Mouse (Mus musculus): Measurements from ENCODE around the gene Nup210. TPM values are rescaled to one million over a fixed set of nuclear protein-coding genes. Genes with fewer than 3 reads are reported as not detected.

Nup210 gene
- total and polyA plus RNA-seq, 3 experiments, result 46.3 to 394 (median 71.5) TPM

DNA sequence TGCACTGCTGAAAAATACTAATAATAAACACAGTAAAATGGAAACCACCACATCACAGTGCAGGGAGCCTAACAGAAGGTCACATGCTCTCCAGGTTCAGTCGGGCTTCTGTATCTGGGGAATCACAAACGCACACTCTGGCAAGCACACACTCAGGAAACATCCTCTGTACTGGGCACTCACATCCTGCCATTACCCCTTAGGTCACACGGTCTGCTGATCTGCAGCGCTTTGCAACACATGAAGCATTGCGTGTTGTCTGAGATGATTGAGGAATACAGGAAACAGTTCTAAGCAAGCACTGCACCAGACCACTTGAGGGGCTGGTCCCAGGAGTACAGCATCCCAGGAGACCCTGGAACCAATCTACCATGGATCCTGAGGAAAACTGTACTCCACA is 16.0 kb downstream of the Nup210 start:
- Histone ChIP-seq H3K9ac (ENCODE audit: control insufficient read depth, low read depth, low read length, poor library complexity, severe bottlenecking) (no peak overlapping the region), H3K4me1 (ENCODE audit: control insufficient read depth in 1 of 2, insufficient read depth in 2 of 2, low read length in 2 of 2) (peaks cover 15 to 22% of the 10 kb centered on the region in 2 experiments), H3K27ac (ENCODE audit: control insufficient read depth, low read depth, low read length) (no peak overlapping the region), H3K79me2 (ENCODE audit: control insufficient read depth, insufficient read depth, low read length, poor library complexity) (peaks cover 2% of the 10 kb centered on the region), H3K27me3 (ENCODE audit: control insufficient read depth in 1 of 2, insufficient read depth in 2 of 2, low read length in 2 of 2) (no peaks in the 10 kb centered on the region), H3K9me3 (replicated peaks; ENCODE audit: insufficient read depth, low read length) (no peaks in the 10 kb centered on the region), H3K36me3 (ENCODE audit: control insufficient read depth in 1 of 2, insufficient read depth in 2 of 2, low read length in 2 of 2) (peaks cover 21 to 26% of the 10 kb centered on the region in 2 experiments), H3K4me3 (ENCODE audit: control insufficient read depth in 1 of 2, insufficient read depth in 1 of 2, low read depth in 2 of 2, low read length in 2 of 2) (no peak overlapping the region)
- TF ChIP-seq USF2 (IDR thresholded peaks at IDR 0.05; ENCODE audit: borderline replicate concordance in 1 of 2, insufficient read depth in 1 of 2, low read depth in 1 of 2, low read length in 2 of 2), result no peak
- TF ChIP-seq NELFE (IDR thresholded peaks at IDR 0.05; ENCODE audit: low read depth, low read length), result no peak
- TF ChIP-seq E2F4 (IDR thresholded peaks at IDR 0.05; ENCODE audit: borderline replicate concordance, low read depth, low read length), result no peak
- no peak for TF ChIP-seq ZC3H11A (IDR thresholded peaks at IDR 0.05; ENCODE audit: low read depth, low read length)
- no peak for TF ChIP-seq MYB (IDR thresholded peaks at IDR 0.05; ENCODE audit: low read depth, low read length)
- no peak for TF ChIP-seq MAFK (IDR thresholded peaks at IDR 0.05; ENCODE audit: borderline replicate concordance, low read depth, low read length)
- no peak for DNase-seq (ENCODE audit: low read depth, low spot score)

DNA sequence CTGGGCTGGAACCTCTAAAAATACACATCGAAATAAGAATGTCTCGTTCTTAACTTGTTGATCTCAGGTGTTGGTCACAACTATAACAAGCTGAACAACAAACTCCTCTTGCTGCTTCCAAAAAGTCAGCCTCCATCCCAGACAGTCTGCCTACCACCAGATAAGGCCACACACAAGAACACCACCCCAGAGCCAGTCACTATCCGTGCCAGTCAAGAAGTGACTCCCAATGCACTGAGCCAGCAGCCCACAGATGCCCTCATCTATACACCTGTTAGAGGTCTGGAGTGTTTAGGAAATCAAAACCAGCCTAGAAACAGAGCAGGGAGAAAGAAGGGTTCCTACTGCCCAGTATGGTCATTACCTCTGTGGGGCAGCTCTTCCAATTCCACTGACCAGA is 18.8 kb downstream of the Nup210 start:
- Histone ChIP-seq H3K4me3 (ENCODE audit: control insufficient read depth in 1 of 2, insufficient read depth in 1 of 2, low read depth in 2 of 2, low read length in 2 of 2) (no peak overlapping the region), H3K79me2 (ENCODE audit: control insufficient read depth, insufficient read depth, low read length, poor library complexity) (no peaks in the 10 kb centered on the region; the same call in 1 of the 2 replicates), H3K9ac (ENCODE audit: control insufficient read depth, low read depth, low read length, poor library complexity, severe bottlenecking) (no peak overlapping the region), H3K27me3 (ENCODE audit: control insufficient read depth in 1 of 2, insufficient read depth in 2 of 2, low read length in 2 of 2) (no peaks in the 10 kb centered on the region), H3K36me3 (ENCODE audit: control insufficient read depth in 1 of 2, insufficient read depth in 2 of 2, low read length in 2 of 2) (peaks cover 4 to 42% of the 10 kb centered on the region in 2 experiments), H3K27ac (ENCODE audit: control insufficient read depth, low read depth, low read length) (no peak overlapping the region), H3K4me1 (ENCODE audit: control insufficient read depth in 1 of 2, insufficient read depth in 2 of 2, low read length in 2 of 2) (peaks cover 5 to 8% of the 10 kb centered on the region in 2 experiments; a peak in 3 of 4 replicates), H3K9me3 (replicated peaks; ENCODE audit: insufficient read depth, low read length) (no peaks in the 10 kb centered on the region)
- TF ChIP-seq CHD1 (IDR thresholded peaks at IDR 0.05; ENCODE audit: low read depth, low read length), result no peak
- no peak for TF ChIP-seq GABPA (IDR thresholded peaks at IDR 0.05; ENCODE audit: low read depth, low read length)
- TF ChIP-seq MAZ (IDR thresholded peaks at IDR 0.05; ENCODE audit: low read depth, low read length), result no peak
- no peak for TF ChIP-seq RAD21 (IDR thresholded peaks at IDR 0.05; ENCODE audit: low read depth, low read length)
- no peak for TF ChIP-seq POLR2AphosphoS2 (IDR thresholded peaks at IDR 0.05; ENCODE audit: low read length)
- TF ChIP-seq POLR2AphosphoS5 (IDR thresholded peaks at IDR 0.05; ENCODE audit: borderline replicate concordance, low read depth, low read length), result no peak
- no peak for TF ChIP-seq NELFE (IDR thresholded peaks at IDR 0.05; ENCODE audit: low read depth, low read length)
- no peak for TF ChIP-seq TBP (IDR thresholded peaks at IDR 0.05; ENCODE audit: low read depth, low read length)
- TF ChIP-seq UBTF (IDR thresholded peaks at IDR 0.05; ENCODE audit: borderline replicate concordance, insufficient read depth, low read depth, low read length), result no peak
- no peak for TF ChIP-seq RCOR1 (IDR thresholded peaks at IDR 0.05; ENCODE audit: low read depth, low read length)
- no peak for TF ChIP-seq MYC (IDR thresholded peaks at IDR 0.05; ENCODE audit: low read depth, low read length)
- no peak for DNase-seq (ENCODE audit: low read depth, low spot score)
